Mouse (Mus musculus) liver, embryonic 14.5 days (tissue): ENCODE data around the gene Plekha7. TPM values are rescaled to one million over a fixed set of nuclear protein-coding genes. Genes with fewer than 3 reads are reported as not detected.

Source experiments
- ATAC-seq: fragments of 200-750 bp; cut with Nextera tagmentation; 2 replicates; pipeline ENCODE4 v1.8.0; 2017; ENCODE audit warnings: moderate number of reproducible peaks, mild to moderate bottlenecking, moderate library complexity; ENCODE audit not compliant: insufficient read depth
- DNase-seq, 3 experiments: peaks; one replicate each; pipeline ENCODE4 v3.0.0-alpha.2; 2012 to 2013; ENCODE audit warnings: low read depth in 3 of 3, low spot score in 3 of 3
- H3K27ac ChIP-seq: fragments of 300-500 bp; sonication (generic); 2 replicates; pipeline ENCODE4 v1.5.1; 2014; ENCODE audit warnings: moderate library complexity, mild to moderate bottlenecking, control low read depth, inconsistent platforms
- H3K27me3 ChIP-seq: fragments of 300-500 bp; sonication (generic); 2 replicates; pipeline ENCODE4 v1.6.1; 2014; ENCODE audit warnings: mild to moderate bottlenecking, low read length, moderate library complexity; ENCODE audit not compliant: control insufficient read depth, insufficient read depth
- H3K36me3 ChIP-seq: fragments of 300-500 bp; sonication (generic); replicated peaks from 2 replicates; pipeline ENCODE4 v1.6.1; 2014; ENCODE audit warnings: low read depth; ENCODE audit not compliant: control insufficient read depth, insufficient read depth
- H3K4me1 ChIP-seq, 2 experiments: fragments of 200-500 bp in 1 of 2; fragments of 300-500 bp in 1 of 2; sonication (generic) in 1 of 2; replicated peaks; 2 replicates each; pipeline ENCODE4 v1.6.1; 2012 to 2014; ENCODE audit warnings: antibody characterized with exemption in 1 of 2, inconsistent platforms in 1 of 2, low read length in 1 of 2; ENCODE audit not compliant: control insufficient read depth in 2 of 2, insufficient read depth in 2 of 2
- H3K4me2 ChIP-seq: fragments of 300-500 bp; sonication (generic); 2 replicates; pipeline ENCODE4 v1.6.1; 2014; ENCODE audit warnings: low read depth, mild to moderate bottlenecking, control low read depth, moderate library complexity
- H3K4me3 ChIP-seq, 2 experiments: fragments of 200-500 bp in 1 of 2; fragments of 300-500 bp in 1 of 2; sonication (generic) in 1 of 2; 2 replicates each; pipeline ENCODE4 v1.5.1; 2012 to 2014; ENCODE audit warnings: low read depth in 2 of 2, low read length in 2 of 2, mild to moderate bottlenecking in 2 of 2, control low read depth in 1 of 2, inconsistent platforms in 1 of 2, moderate library complexity in 1 of 2; ENCODE audit not compliant: insufficient read depth in 1 of 2
- H3K9ac ChIP-seq: fragments of 300-500 bp; sonication (generic); replicated peaks from 2 replicates; pipeline ENCODE4 v1.6.1; 2014; ENCODE audit warnings: mild to moderate bottlenecking, control low read depth, moderate library complexity
- H3K9me3 ChIP-seq: fragments of 300-500 bp; sonication (generic); 2 replicates; pipeline ENCODE4 v1.6.1; 2016; ENCODE audit warnings: low read length, mixed read lengths; ENCODE audit not compliant: control insufficient read depth
- CTCF ChIP-seq: IDR thresholded peaks from 2 replicates; pipeline ENCODE4 v1.5.1; 2016; ENCODE audit warnings: antibody characterized with exemption, low read depth, control low read depth
- EP300 ChIP-seq: IDR thresholded peaks from 2 replicates; pipeline ENCODE4 v1.6.1; 2016; ENCODE audit warnings: antibody characterized with exemption, low read depth
- WGBS: fragments of 180-500 bp; shearing (Covaris S2); extraction: QIAGEN DNeasy Blood & Tissue Kit; methylation state at CpG from one replicate; pipeline ENCODE4 v1.1.7; 2014; ENCODE audit not compliant: insufficient replicate concordance; 5-methylcytosine and 5-hydroxymethylcytosine counted together
- polyA plus RNA-seq, 2 experiments: library from polyadenylated mRNA; depleted of rRNA in 1 of 2; stranded (reverse) in 1 of 2; unstranded in 1 of 2; fragments of >200 nt; fragmentation: Nextera tagmentation in 1 of 2; extraction: Ambion mirVana in 1 of 2; gene quantifications; 2 replicates each; pipeline versions ENCODE4 v1.2.1 to v1.2.3; 2012 to 2014

Gene Plekha7
- polyA plus RNA-seq, 2 experiments: 1.5 to 2.1 TPM

- no peak for ATAC-seq
- H3K9ac ChIP-seq: no peak overlapping the region
- no peak overlapping the region for H3K4me3 ChIP-seq
- 64% methylated on average over 7 of the region's 7 CpGs for WGBS
- H3K4me1 ChIP-seq: peaks cover 0 to 2% of the 10 kb centered on the region in 2 experiments; a peak in 1 of 4 replicates
- H3K4me2 ChIP-seq: no peak overlapping the region
- TF ChIP-seq CTCF (no peak), EP300 (no peak)
- no peak for DNase-seq
- no peak overlapping the region for H3K27ac ChIP-seq
- H3K9me3 ChIP-seq: no peaks in the 10 kb centered on the region
- H3K36me3 ChIP-seq: no peaks in the 10 kb centered on the region
- no peaks in the 10 kb centered on the region for H3K27me3 ChIP-seq
These were observed 115.2 kb downstream of the Plekha7 start for GRCm38 (mm10) chr7:116192966-116193365.

- H3K4me3 ChIP-seq: no peak overlapping the region
- no peaks in the 10 kb centered on the region for H3K9me3 ChIP-seq
- H3K27ac ChIP-seq: no peak overlapping the region
- no peak for TF ChIP-seq CTCF
- no peak for TF ChIP-seq EP300
- ATAC-seq: no peak
- no peaks in the 10 kb centered on the region for H3K27me3 ChIP-seq
- H3K4me2 ChIP-seq: no peak overlapping the region
- no peak overlapping the region for H3K9ac ChIP-seq
- no peaks in the 10 kb centered on the region for H3K36me3 ChIP-seq
- WGBS: 47% methylated on average over 4 of the region's 4 CpGs
- H3K4me1 ChIP-seq: no peaks in the 10 kb centered on the region
- no peak for DNase-seq
These were observed 116.0 kb downstream of the Plekha7 start for GRCm38 (mm10) chr7:116192096-116192595.

- no peak overlapping the region for H3K4me2 ChIP-seq
- DNase-seq: no peak
- H3K27me3 ChIP-seq: no peaks in the 10 kb centered on the region
- ATAC-seq: no peak
- no peak overlapping the region for H3K9ac ChIP-seq
- no peaks in the 10 kb centered on the region for H3K36me3 ChIP-seq
- no peak overlapping the region for H3K27ac ChIP-seq
- H3K9me3 ChIP-seq: no peaks in the 10 kb centered on the region
- no peak for TF ChIP-seq CTCF
- no peak for TF ChIP-seq EP300
- 44% methylated on average over 3 of the region's 3 CpGs for WGBS
- H3K4me3 ChIP-seq: no peak overlapping the region
- no peaks in the 10 kb centered on the region for H3K4me1 ChIP-seq
These were observed 117.0 kb downstream of the Plekha7 start for GRCm38 (mm10) chr7:116191138-116191537.

DNA sequence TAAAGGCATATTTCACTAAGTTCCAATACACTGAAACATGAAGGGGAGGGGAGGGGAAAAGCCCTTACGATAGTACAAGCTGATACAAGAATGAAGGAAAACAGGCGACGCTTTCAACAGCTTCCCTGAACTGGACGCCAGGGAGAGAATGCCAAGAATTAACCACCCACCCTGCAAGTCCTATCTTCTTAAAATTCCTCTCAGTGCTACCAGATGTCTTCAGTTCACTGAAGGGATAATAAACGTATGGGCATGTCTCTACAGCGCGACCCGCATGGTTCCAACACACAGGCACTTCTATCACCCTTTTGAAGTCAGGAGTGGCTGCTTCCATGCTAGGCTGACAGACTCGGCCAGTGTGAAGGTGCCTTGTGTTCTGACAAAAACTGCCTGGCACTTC, 118.5 kb downstream of the Plekha7 start:
- no peaks in the 10 kb centered on the region for H3K27me3 ChIP-seq
- DNase-seq (no peak), ATAC-seq (no peak)
- TF ChIP-seq EP300 (no peak), CTCF (no peak)
- no peaks in the 10 kb centered on the region for H3K36me3 ChIP-seq
- no peaks in the 10 kb centered on the region; a peak in 1 of 4 replicates for H3K4me1 ChIP-seq
- WGBS: 64% methylated on average over 9 of the region's 9 CpGs
- no peak overlapping the region for H3K27ac ChIP-seq
- no peak overlapping the region for H3K4me2 ChIP-seq
- no peak overlapping the region for H3K9ac ChIP-seq
- no peaks in the 10 kb centered on the region for H3K9me3 ChIP-seq
- no peak overlapping the region for H3K4me3 ChIP-seq

DNA sequence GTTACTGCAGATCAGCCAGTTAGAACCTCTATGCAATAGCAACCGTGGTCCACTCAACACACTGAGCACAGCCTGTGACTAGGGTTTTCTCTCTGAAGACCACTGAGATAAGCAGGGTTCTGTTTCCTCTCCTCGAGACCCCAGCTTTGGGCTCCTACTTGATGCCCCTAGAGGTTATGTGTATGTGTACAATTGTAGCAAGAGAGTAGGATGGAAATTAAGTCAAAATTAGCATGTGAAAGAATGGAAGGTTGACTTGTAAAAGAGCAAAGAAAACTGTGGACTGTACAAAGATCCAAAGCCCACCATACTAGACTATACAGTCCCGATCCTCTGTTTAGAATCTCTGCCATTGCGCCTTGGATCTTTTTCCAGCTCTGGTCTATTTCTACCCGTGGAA, 119.8 kb downstream of the Plekha7 start:
- Histone ChIP-seq H3K4me1 (no peaks in the 10 kb centered on the region; a peak in 2 of 4 replicates), H3K9ac (no peak overlapping the region), H3K4me3 (no peak overlapping the region), H3K27ac (no peak overlapping the region), H3K27me3 (no peaks in the 10 kb centered on the region), H3K36me3 (no peaks in the 10 kb centered on the region), H3K9me3 (no peaks in the 10 kb centered on the region), H3K4me2 (no peak overlapping the region)
- ATAC-seq: no peak
- no peak for DNase-seq
- 58% methylated on average over 5 of the region's 5 CpGs for WGBS
- no peak for TF ChIP-seq EP300
- no peak for TF ChIP-seq CTCF
